Mouse (Mus musculus) C2C12 (cell line): ENCODE data around the gene Dst. TPM values are rescaled to one million over a fixed set of nuclear protein-coding genes. Genes with fewer than 3 reads are reported as not detected.

ENCODE experiments used
- H3K27me3 ChIP-seq: one replicate; pipeline ENCODE4 v1.6.1; 2011; ENCODE audit not compliant: control insufficient read depth, insufficient read depth, insufficient read length
- H3K36me3 ChIP-seq: one replicate; pipeline ENCODE4 v1.6.1; 2011; ENCODE audit not compliant: control insufficient read depth, insufficient read depth
- H3K4me3 ChIP-seq: one replicate; pipeline ENCODE4 v1.5.1; 2011; ENCODE audit warnings: mild to moderate bottlenecking, control low read depth; ENCODE audit not compliant: poor library complexity, insufficient read depth, severe bottlenecking
- H3K79me2 ChIP-seq: one replicate; pipeline ENCODE4 v1.6.1; 2011; ENCODE audit not compliant: control insufficient read depth, insufficient read depth
- H3K79me3 ChIP-seq: one replicate; pipeline ENCODE4 v1.6.1; 2011; ENCODE audit warnings: low read depth, control low read depth
- H3ac ChIP-seq: one replicate; pipeline ENCODE3; 2011; ENCODE audit warnings: low read depth; ENCODE audit not compliant: control insufficient read depth, insufficient read length
- CEBPB ChIP-seq: IDR thresholded peaks from one replicate; pipeline ENCODE4 v1.6.1; 2011; ENCODE audit warnings: low read depth, mild to moderate bottlenecking, control low read depth, moderate library complexity
- MAX ChIP-seq: IDR thresholded peaks from one replicate; pipeline ENCODE4 v1.6.1; 2011; ENCODE audit warnings: mild to moderate bottlenecking, control low read depth
- microRNA-seq: library from miRNA; unstranded; fragments of <30 nt; microRNA quantifications from one replicate; pipeline ENCODE4, GENCODE M21; 2019; ENCODE audit warnings: borderline microRNAs expressed
- polyA plus RNA-seq: library from polyadenylated mRNA; unstranded; fragments of >200 nt; fragmentation: generic; extraction: Trizol; gene quantifications from one replicate; pipeline ENCODE4 v1.2.1, GENCODE M21; 2012; ENCODE audit warnings: missing spikeins

The Dst gene
- polyA plus RNA-seq, 1 experiment, result 26.5 TPM

DNA sequence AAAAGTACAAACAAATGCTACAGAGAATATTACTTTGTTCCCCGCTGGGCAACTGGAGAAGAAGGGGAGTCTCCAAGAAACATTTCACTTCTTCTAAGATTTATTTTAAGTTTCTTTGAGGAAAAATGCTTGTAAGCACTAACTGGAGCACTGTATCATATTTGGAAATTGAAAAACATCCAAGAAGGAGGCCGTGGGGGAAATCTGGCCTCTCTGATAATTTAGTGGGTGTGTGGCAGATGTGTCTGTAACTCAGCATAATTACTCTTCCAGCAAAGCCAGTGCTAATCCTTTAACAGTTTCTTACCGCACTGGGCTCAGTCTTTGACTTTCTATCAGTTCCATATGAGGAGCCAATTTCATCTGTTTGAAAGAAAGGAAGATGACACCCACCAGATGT lies 423.7 kb downstream of the Dst start:
- Histone ChIP-seq H3K79me3 (no peaks in the 10 kb centered on the region), H3K27me3 (no peaks in the 10 kb centered on the region)
- TF ChIP-seq MAX, result no peak
- TF ChIP-seq CEBPB, result no peak

More for the DNA sequence above, 423.7 kb downstream of the Dst start:
- Histone ChIP-seq H3K36me3 (no peaks in the 10 kb centered on the region), H3ac (no peak overlapping the region), H3K79me2 (no peaks in the 10 kb centered on the region), H3K4me3 (no peak overlapping the region)

Small RNA genes lying within 50 kb of the gene (microRNA-seq; reads per million reads assigned to microRNA genes)
- gene Mir6896, result 1.2 reads per million, percentile 28 among the genes with 10 or more reads in this experiment

Other genes starting within 250 kb of the Dst start
- gene Prim2, start 238.4 kb upstream of the Dst start, polyA plus RNA-seq, result 22.5 TPM
- 13.5 TPM for gene Rab23, start 188.3 kb upstream of the Dst start, polyA plus RNA-seq
- gene Bag2, start 150.4 kb upstream of the Dst start, polyA plus RNA-seq, result 52.0 TPM
- 5.3 TPM for gene Zfp451, start 93.6 kb upstream of the Dst start, polyA plus RNA-seq
- 5.2 TPM for gene Bend6, start 409 bp upstream of the Dst start, polyA plus RNA-seq